Mouse (Mus musculus): Measurements from ENCODE around the gene Npc2. TPM values are rescaled to one million over a fixed set of nuclear protein-coding genes. Genes with fewer than 3 reads are reported as not detected.

Gene Npc2
- total and polyA plus RNA-seq, 2 experiments from 2014 or later, result 44.6 to 51.3 TPM

GRCm38 (mm10) chr12:84748134-84748533 lies 24.8 kb downstream of the Npc2 start:
- Histone ChIP-seq H3K27ac (ENCODE audit: low read depth) (no peak overlapping the region), H3K4me3 (ENCODE audit: low read depth, low read length) (no peak overlapping the region), H3K27me3 (ENCODE audit: control insufficient read depth, insufficient read depth, low read length) (no peaks in the 10 kb centered on the region), H3K4me2 (ENCODE audit: low read depth, low read length) (no peak overlapping the region), H3K9me3 (replicated peaks; ENCODE audit: control insufficient read depth, low read length) (no peaks in the 10 kb centered on the region), H3K36me3 (replicated peaks; ENCODE audit: control insufficient read depth, insufficient read depth, low read length) (no peaks in the 10 kb centered on the region), H3K4me1 (ENCODE audit: control insufficient read depth, insufficient read depth) (no peaks in the 10 kb centered on the region), H3K9ac (replicated peaks; ENCODE audit: low read depth, low read length) (no peak overlapping the region)
- DNase-seq (ENCODE audit: low spot score) (no peak), ATAC-seq (ENCODE audit: insufficient read depth, low read depth) (no peak)
- 60% methylated on average over 3 of the region's 3 CpGs for WGBS
- TF ChIP-seq EP300 (IDR thresholded peaks at IDR 0.05; ENCODE audit: low read depth) (no peak), CTCF (IDR thresholded peaks at IDR 0.05; ENCODE audit: low read depth) (no peak)

GRCm38 (mm10) chr12:84745700-84746099 lies 27.3 kb downstream of the Npc2 start:
- Histone ChIP-seq H3K4me2 (ENCODE audit: low read depth, low read length) (no peak overlapping the region), H3K27ac (ENCODE audit: low read depth) (no peak overlapping the region), H3K4me3 (ENCODE audit: low read depth, low read length) (no peak overlapping the region), H3K9me3 (replicated peaks; ENCODE audit: control insufficient read depth, low read length) (no peaks in the 10 kb centered on the region), H3K27me3 (ENCODE audit: control insufficient read depth, insufficient read depth, low read length) (no peaks in the 10 kb centered on the region), H3K36me3 (replicated peaks; ENCODE audit: control insufficient read depth, insufficient read depth, low read length) (no peaks in the 10 kb centered on the region), H3K4me1 (ENCODE audit: control insufficient read depth, insufficient read depth) (no peaks in the 10 kb centered on the region), H3K9ac (replicated peaks; ENCODE audit: low read depth, low read length) (no peak overlapping the region)
- WGBS, result 41% methylated on average over 4 of the region's 4 CpGs
- ATAC-seq (ENCODE audit: insufficient read depth, low read depth), result no peak
- TF ChIP-seq EP300 (IDR thresholded peaks at IDR 0.05; ENCODE audit: low read depth) (no peak), CTCF (IDR thresholded peaks at IDR 0.05; ENCODE audit: low read depth) (no peak)
- no peak for DNase-seq (ENCODE audit: low spot score)

- ATAC-seq (ENCODE audit: insufficient read depth, low read depth), result no peak
- WGBS, result 75% methylated on average over 10 of the region's 10 CpGs
- no peak for DNase-seq (ENCODE audit: low spot score)
Measured at GRCm38 (mm10) chr12:84743496-84743895, 29.5 kb downstream of the Npc2 start.

GRCm38 (mm10) chr12:84733366-84733765 lies 39.6 kb downstream of the Npc2 start:
- no peak for TF ChIP-seq EP300 (IDR thresholded peaks at IDR 0.05; ENCODE audit: low read depth)
- no peak for TF ChIP-seq CTCF (IDR thresholded peaks at IDR 0.05; ENCODE audit: low read depth)

More at GRCm38 (mm10) chr12:84743496-84743895, 29.5 kb downstream of the Npc2 start:
- H3K9me3 ChIP-seq (replicated peaks; ENCODE audit: control insufficient read depth, low read length), result no peaks in the 10 kb centered on the region
- H3K27ac ChIP-seq (ENCODE audit: low read depth), result no peak overlapping the region
- H3K4me3 ChIP-seq (ENCODE audit: low read depth, low read length), result no peak overlapping the region
- H3K4me1 ChIP-seq (ENCODE audit: control insufficient read depth, insufficient read depth), result no peaks in the 10 kb centered on the region
- no peaks in the 10 kb centered on the region for H3K27me3 ChIP-seq (ENCODE audit: control insufficient read depth, insufficient read depth, low read length)
- H3K9ac ChIP-seq (replicated peaks; ENCODE audit: low read depth, low read length), result no peak overlapping the region
- H3K4me2 ChIP-seq (ENCODE audit: low read depth, low read length), result no peak overlapping the region
- TF ChIP-seq EP300 (IDR thresholded peaks at IDR 0.05; ENCODE audit: low read depth) (no peak), CTCF (IDR thresholded peaks at IDR 0.05; ENCODE audit: low read depth) (no peak)
- H3K36me3 ChIP-seq (replicated peaks; ENCODE audit: control insufficient read depth, insufficient read depth, low read length), result no peaks in the 10 kb centered on the region

GRCm38 (mm10) chr12:84728421-84728820 lies 44.5 kb downstream of the Npc2 start:
- no peaks in the 10 kb centered on the region for H3K9me3 ChIP-seq (replicated peaks; ENCODE audit: control insufficient read depth, low read length)
- ATAC-seq (ENCODE audit: insufficient read depth, low read depth) (no peak), DNase-seq (ENCODE audit: low spot score) (no peak)
- no peaks in the 10 kb centered on the region for H3K4me1 ChIP-seq (ENCODE audit: control insufficient read depth, insufficient read depth)
- H3K27me3 ChIP-seq (ENCODE audit: control insufficient read depth, insufficient read depth, low read length), result 0 out of 2 replicates have a peak, but pooled peaks cover 4% of the 10 kb centered on the region
- no peak overlapping the region for H3K9ac ChIP-seq (replicated peaks; ENCODE audit: low read depth, low read length)
- no peak overlapping the region for H3K27ac ChIP-seq (ENCODE audit: low read depth)
- H3K4me2 ChIP-seq (ENCODE audit: low read depth, low read length), result no peak overlapping the region
- WGBS, result 87% methylated on average over 10 of the region's 10 CpGs
- H3K4me3 ChIP-seq (ENCODE audit: low read depth, low read length), result no peak overlapping the region
- TF ChIP-seq EP300 (IDR thresholded peaks at IDR 0.05; ENCODE audit: low read depth), result no peak
- TF ChIP-seq CTCF (IDR thresholded peaks at IDR 0.05; ENCODE audit: low read depth), result no peak
- H3K36me3 ChIP-seq (replicated peaks; ENCODE audit: control insufficient read depth, insufficient read depth, low read length), result no peaks in the 10 kb centered on the region

More at GRCm38 (mm10) chr12:84733366-84733765, 39.6 kb downstream of the Npc2 start:
- no peaks in the 10 kb centered on the region for H3K36me3 ChIP-seq (replicated peaks; ENCODE audit: control insufficient read depth, insufficient read depth, low read length)
- H3K27me3 ChIP-seq (ENCODE audit: control insufficient read depth, insufficient read depth, low read length), result 0 out of 2 replicates have a peak, but pooled peaks cover 4% of the 10 kb centered on the region
- H3K4me2 ChIP-seq (ENCODE audit: low read depth, low read length), result no peak overlapping the region
- DNase-seq (ENCODE audit: low spot score) (no peak), ATAC-seq (ENCODE audit: insufficient read depth, low read depth) (no peak)
- no peak overlapping the region for H3K9ac ChIP-seq (replicated peaks; ENCODE audit: low read depth, low read length)
- WGBS, result 38% methylated on average over 13 of the region's 13 CpGs
- no peak overlapping the region for H3K27ac ChIP-seq (ENCODE audit: low read depth)
- H3K4me1 ChIP-seq (ENCODE audit: control insufficient read depth, insufficient read depth), result no peaks in the 10 kb centered on the region
- H3K4me3 ChIP-seq (ENCODE audit: low read depth, low read length), result no peak overlapping the region
- no peaks in the 10 kb centered on the region for H3K9me3 ChIP-seq (replicated peaks; ENCODE audit: control insufficient read depth, low read length)

- no peaks in the 10 kb centered on the region for H3K36me3 ChIP-seq (replicated peaks; ENCODE audit: control insufficient read depth, insufficient read depth, low read length)
- H3K27me3 ChIP-seq (ENCODE audit: control insufficient read depth, insufficient read depth, low read length), result 0 out of 2 replicates have a peak, but pooled peaks cover 4% of the 10 kb centered on the region
- H3K4me1 ChIP-seq (ENCODE audit: control insufficient read depth, insufficient read depth), result no peaks in the 10 kb centered on the region
- H3K4me3 ChIP-seq (ENCODE audit: low read depth, low read length), result no peak overlapping the region
- TF ChIP-seq EP300 (IDR thresholded peaks at IDR 0.05; ENCODE audit: low read depth), result no peak
- no peak for TF ChIP-seq CTCF (IDR thresholded peaks at IDR 0.05; ENCODE audit: low read depth)
- no peak overlapping the region for H3K27ac ChIP-seq (ENCODE audit: low read depth)
- H3K9me3 ChIP-seq (replicated peaks; ENCODE audit: control insufficient read depth, low read length), result no peaks in the 10 kb centered on the region
- DNase-seq (ENCODE audit: low spot score), result no peak
- no peak overlapping the region for H3K9ac ChIP-seq (replicated peaks; ENCODE audit: low read depth, low read length)
- ATAC-seq (ENCODE audit: insufficient read depth, low read depth), result no peak
- 73% methylated on average over 5 of the region's 5 CpGs for WGBS
- H3K4me2 ChIP-seq (ENCODE audit: low read depth, low read length), result no peak overlapping the region
Measured at GRCm38 (mm10) chr12:84727434-84727833, 45.5 kb downstream of the Npc2 start.

Data from heart, postnatal 0 days (tissue).